Mouse (Mus musculus) c-Kit-negative CD71-positive TER-119-positive erythroid progenitor cells, embryonic 14.5 days (primary cell): ENCODE data around the gene Hist1h2ai.

Experiments used
- DNase-seq: peaks from one replicate; pipeline ENCODE4 v3.0.0-alpha.2; 2013; ENCODE audit warnings: low read depth, low spot score

The Hist1h2ai gene

GRCm38 (mm10) chr13:21715864-21716539, at the start of gene Hist1h2ai, which contains the start of gene Hist1h2bl:
Hist1h2ai (plus strand) TSS chr13:21716422.
Hist1h2bl (minus strand) TSS chr13:21716143.
- DNase-seq, result peak; percentile 97

- DNase-seq, result no peak
Measured at GRCm38 (mm10) chr13:21677305-21677704, 38.9 kb upstream of the Hist1h2ai start, which contains the start of gene Olfr1360. Olfr1360 (minus strand) TSS chr13:21677405.

GRCm38 (mm10) chr13:21697811-21698210, 18.4 kb upstream of the Hist1h2ai start, which contains the start of gene Olfr1359:
Olfr1359 (plus strand) TSS chr13:21698111.
- DNase-seq, result no peak

- no peak for DNase-seq
Measured at GRCm38 (mm10) chr13:21706669-21707068, 9.6 kb upstream of the Hist1h2ai start.

- peak; percentile 84 for DNase-seq
Measured at GRCm38 (mm10) chr13:21710031-21710711, 6.1 kb upstream of the Hist1h2ai start.

GRCm38 (mm10) chr13:21710821-21711525, 5.2 kb upstream of the Hist1h2ai start:
- peak; percentile 69 for DNase-seq

- DNase-seq, result no peak
Measured at GRCm38 (mm10) chr13:21711698-21712097, 4.5 kb upstream of the Hist1h2ai start.

- DNase-seq, result peak; percentile 81
Measured at GRCm38 (mm10) chr13:21714725-21715124, 1.5 kb upstream of the Hist1h2ai start.

- DNase-seq, result peak; percentile 60
Measured at GRCm38 (mm10) chr13:21715131-21715863, 925 bp upstream of the Hist1h2ai start.

- DNase-seq, result peak; percentile 59
Measured at GRCm38 (mm10) chr13:21716540-21717391, 544 bp downstream of the Hist1h2ai start.

GRCm38 (mm10) chr13:21717397-21718357, 1.5 kb downstream of the Hist1h2ai start, which contains the start of gene Hist1h3h:
Hist1h3h (plus strand) TSS chr13:21717659.
- DNase-seq, result peak; percentile 90

GRCm38 (mm10) chr13:21718381-21719080, 2.3 kb downstream of the Hist1h2ai start:
- DNase-seq, result peak; percentile 47

- DNase-seq, result peak; percentile 57
Measured at GRCm38 (mm10) chr13:21721107-21721756, 5.0 kb downstream of the Hist1h2ai start.

GRCm38 (mm10) chr13:21721757-21722372, 5.6 kb downstream of the Hist1h2ai start, which contains the start of gene Hist1h2bm:
Hist1h2bm (plus strand) TSS chr13:21722044.
- peak; percentile 94 for DNase-seq

- no peak for DNase-seq
Measured at GRCm38 (mm10) chr13:21722373-21722925, 6.2 kb downstream of the Hist1h2ai start.

- no peak for DNase-seq
Measured at GRCm38 (mm10) chr13:21722993-21723836, 7.0 kb downstream of the Hist1h2ai start.
